Mouse (Mus musculus) 416B (cell line): ENCODE results near the gene Hsd17b13.
"Not testable (repeated sequence)": the region's sequence is repeated elsewhere in the genome, so short reads cannot be mapped to it uniquely, and the experiment has no call there.

ENCODE experiments used
- DNase-seq: peaks from one replicate; pipeline ENCODE4 v3.0.0; 2011; ENCODE audit warnings: low read depth

The Hsd17b13 gene

DNA sequence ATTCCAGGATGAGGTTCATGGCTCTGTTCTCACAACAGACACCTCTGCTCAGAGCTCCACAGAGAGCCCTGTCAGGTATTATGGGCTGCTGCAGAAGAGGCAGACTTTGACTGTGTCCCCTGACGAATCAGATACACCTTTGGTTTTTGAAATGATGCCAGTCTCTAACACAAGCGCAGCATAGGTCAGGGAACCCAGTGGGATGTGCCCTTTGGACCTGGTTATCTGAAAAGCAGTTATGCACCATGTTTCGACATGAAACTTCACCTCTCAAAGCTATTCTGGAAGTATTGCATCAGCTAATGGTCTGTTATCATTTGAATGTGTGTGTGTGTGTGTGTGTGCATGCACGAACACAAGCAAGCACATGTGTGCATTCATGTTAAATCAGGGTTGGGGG, at the start of gene Hsd17b13:
Hsd17b13 (minus strand) TSS at position 114 of the 400 bp plus-strand sequence.
- DNase-seq, result peak; percentile 12

DNA sequence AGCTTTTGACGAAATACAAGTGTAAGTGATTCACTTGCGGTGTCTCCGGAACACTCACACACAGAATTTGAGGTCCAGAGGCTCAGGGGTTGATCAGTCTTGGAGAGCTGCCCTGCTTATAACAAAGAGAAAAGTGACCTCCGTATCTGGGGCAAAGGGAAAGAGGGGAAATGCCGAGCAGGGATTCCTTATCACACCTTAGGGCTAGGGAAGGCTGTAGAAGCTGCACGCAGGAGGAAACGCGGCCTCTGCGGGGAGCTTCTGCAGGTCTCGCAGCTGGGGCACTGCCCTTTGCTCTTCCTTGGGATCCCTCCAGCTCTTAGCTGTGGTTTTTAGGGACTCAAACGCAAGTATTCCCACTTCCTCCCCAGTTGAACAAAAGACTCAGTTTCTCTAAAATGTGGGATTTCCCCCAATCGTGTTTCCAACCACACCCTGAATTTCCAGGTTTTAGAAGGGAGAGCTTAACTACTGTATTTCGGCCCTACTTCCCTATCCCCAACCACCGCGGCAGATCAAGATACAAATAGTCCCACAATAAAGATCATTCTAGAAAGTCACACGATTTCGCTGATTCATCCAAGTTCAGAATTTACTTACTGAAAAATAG, 48.1 kb upstream of the Hsd17b13 start:
- no peak for DNase-seq

DNA sequence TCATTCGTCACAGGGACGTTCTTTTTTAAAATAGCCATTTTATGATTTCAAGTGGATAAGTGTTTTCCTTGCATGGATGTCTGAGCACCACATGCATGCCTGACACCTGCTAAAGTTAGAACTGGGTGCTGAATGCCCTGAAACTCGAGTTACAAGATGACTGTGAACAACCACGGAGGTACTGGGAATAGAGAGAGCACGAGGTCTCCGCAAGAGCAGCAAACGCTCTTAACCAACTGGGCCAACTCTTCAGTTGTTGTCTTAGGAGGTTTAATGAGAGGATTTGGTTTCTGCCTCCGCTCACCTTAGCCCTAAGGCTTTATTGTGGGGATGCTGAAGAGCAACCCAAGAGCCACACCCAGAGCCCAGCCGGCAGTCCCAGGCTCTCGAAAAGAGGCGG, 47.6 kb upstream of the Hsd17b13 start:
- no peak for DNase-seq

DNA sequence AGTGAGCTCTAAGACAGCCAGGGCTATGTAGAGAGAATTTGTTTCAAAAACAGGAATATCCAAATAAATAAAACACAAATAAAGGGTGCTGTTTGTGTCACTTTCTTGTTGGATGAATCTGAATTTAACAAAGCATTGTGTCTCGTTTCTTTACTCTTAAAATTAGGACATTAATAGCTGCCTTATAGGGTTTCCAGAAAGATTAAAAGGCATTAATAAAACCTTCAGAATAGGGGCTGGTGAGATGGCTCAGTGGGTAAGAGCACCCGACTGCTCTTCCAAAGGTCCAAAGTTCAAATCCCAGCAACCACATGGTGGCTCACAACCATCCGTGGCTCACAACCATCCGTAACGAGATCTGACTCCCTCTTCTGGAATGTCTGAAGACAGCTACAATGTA, 47.0 kb upstream of the Hsd17b13 start:
- not testable (repeated sequence) for DNase-seq

DNA sequence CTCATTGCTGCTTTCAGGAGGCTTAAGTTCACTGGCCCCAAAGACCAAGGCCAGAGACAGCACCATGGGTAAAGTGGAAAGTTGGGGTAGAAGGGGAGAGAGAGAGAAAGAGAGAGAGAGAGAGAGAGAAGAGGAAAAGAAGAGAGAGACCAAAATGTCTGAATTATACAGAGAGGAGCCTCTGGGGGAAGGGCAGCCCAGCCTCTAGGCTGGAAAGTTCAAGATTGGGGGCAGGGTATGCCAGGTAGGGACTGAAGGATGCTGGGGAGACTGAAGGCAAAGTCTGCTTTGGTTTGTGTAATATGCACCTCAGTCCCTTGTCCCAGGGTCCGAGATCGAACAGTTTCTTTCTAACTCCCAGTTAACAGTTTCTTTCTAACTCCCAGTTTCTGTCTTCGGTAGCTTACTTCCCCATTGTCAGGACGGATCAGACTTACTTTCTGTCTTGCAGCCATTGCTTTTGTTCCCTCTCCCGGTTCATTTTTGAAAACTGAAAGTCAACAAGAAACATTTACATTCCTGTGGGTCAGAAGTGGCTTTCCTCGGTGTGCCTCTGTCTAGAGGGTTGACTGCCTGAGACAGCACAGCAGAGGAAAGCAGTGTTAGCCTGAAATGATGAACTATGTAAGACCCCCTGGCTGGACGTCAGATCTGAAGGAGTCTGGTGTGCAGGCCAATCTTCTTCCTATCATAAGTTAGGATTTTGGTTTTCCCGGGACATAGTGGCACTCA, 46.2 kb upstream of the Hsd17b13 start:
- DNase-seq, result no peak

DNA sequence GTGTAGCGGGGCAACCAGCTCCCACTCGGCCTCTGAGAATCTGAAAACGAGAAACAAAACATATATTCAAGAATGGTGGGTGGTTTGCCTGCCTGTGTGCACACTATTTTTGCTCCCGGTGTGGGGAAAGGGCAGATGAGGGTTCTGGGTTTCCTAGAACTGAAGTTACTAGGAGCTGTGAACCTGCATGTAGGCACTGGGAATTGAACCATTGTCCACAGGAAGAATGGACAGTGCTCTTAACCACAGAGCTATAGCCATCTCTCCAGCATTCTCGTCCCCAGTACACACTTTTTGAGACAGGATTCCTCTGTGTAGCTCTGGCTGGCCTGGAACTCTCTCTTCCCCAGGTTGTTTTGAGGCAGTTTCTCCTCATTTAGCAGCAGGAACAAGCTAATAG, 45.3 kb upstream of the Hsd17b13 start:
- DNase-seq, result no peak

DNA sequence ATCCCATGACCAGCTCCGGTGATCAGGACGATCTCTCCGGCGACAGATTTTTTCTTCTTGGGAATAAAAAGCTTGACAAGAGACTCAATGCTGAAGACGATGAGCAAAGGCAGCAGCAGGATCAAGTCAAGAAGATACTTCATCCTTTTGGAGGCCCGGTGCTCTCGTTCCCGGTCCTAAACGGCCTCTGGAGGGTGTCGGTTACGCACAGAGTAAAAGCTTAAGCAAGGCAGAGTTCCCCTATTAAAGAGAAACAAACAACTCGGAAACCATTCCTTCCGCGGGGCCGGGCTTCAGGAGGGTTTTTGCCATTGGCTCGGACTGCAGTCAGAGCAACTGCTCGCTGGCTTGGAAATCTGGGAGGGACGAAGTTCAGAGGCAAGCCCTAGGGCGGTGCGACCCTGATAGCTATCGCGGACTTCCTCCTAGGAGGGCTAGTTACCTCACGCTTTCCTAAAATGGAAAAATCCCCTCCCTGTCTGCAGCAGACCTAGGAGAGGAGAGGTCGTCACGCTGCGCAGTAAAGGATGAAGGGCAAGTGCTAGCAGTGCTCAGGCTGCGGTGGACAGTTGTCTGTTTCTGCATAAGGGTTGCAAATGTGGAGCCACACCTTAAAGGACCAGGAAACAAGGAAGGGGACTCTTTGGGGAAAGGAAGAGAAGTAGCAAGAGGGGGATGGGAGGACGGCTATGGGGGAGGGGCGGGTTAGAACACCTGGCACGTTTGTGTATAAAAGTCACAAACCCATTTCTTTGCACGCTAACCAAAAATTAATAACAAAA, 44.6 kb upstream of the Hsd17b13 start, which contains the start of gene Hsd17b11:
Hsd17b11 (minus strand) TSS at position 323 of the 782 bp plus-strand sequence.
- peak; percentile 94 for DNase-seq

DNA sequence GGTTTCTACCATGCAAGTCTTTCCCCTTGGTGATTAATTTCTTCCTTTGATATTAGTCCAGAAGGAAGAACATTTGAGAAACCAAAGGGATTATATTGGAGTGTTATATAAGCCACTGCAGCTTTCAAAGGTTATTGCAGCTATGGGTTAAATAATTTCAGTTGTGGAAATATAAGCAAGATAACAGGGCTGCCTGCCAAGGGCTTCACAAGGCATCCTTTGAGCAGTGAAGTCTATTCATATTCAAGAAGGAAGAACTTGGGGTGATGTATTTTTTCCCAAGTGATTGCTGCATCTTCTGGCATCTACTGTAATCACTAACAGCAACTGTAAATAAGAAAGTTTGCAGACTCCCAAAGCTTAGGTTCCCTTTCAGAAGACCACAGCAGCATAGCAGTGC, 34.2 kb upstream of the Hsd17b13 start:
- no peak for DNase-seq

DNA sequence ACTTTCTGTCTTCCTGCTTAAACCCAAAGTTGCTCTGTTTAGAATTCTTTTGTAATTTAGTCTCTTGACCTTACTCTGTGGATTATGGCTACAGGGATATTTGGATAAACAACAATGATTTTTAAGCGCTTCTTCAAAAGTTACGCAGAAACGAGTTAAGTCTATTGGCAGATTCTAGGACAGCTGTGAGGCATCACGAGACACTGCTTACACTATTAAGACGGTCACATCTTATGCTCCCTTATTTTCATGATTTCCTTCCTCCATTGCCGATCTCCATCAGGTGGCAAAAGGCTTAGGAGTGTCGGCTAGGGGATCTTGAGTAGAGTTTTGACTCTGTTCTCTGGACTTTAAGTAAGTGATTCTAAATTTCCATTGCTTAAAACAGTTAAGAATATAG, 33.1 kb upstream of the Hsd17b13 start:
- DNase-seq, result no peak

DNA sequence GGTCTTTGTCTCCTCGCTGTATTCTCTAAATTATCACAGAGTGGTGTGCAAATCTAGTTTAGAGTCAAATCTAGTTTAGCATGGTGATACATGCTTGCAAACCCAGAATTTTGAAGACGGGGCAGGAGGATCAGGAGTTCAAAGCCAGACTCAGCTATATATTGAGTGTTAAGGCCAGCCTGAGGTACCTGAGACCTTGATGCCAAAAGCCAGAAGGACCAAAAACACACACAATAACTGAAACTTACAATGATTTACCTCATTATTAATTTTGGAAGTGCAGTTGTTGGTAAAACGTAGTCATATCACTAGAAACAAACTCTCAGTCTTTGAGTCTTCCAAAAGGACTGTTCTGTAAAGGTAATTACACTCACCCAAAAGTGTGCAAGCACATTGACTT, 32.2 kb upstream of the Hsd17b13 start:
- DNase-seq, result no peak

DNA sequence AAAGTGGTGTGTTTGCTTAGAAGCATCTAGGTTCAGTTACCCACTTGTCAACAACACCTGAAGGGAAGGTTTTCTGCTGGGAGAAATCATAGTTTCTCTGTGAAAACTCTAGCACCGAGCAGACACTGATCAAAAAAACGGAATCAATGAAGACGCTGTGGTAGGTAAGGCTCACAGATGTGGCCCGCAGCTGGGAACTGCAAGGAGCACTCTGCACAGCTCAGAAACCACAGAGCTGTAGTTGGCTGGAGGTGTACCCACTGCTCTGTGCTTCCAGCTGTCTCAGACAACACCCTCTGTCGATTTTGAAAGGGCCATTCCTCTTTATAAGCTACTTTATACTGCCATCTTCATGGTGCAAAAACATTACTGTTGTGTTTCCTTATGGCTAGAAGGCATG, 30.6 kb upstream of the Hsd17b13 start:
- no peak for DNase-seq

DNA sequence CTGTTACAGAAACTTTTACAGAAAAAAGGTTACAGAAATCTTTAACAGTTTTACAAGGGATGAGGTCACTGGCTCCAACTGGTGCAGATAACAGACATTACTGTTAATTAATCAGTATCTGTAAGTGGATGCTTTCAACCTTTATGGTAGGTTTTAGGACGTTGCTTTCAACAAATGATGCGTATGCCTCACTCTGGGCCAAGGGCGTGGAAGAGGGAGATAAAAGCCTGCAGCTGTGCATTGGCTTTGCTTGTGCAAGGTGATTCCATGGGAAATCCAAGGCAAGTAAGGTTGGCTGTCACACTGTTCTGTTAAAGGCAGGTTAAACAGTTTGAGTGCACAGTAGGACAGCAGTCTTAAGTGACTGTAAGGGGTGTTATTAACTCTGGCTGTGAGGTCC, 29.6 kb upstream of the Hsd17b13 start:
- DNase-seq, result no peak

DNA sequence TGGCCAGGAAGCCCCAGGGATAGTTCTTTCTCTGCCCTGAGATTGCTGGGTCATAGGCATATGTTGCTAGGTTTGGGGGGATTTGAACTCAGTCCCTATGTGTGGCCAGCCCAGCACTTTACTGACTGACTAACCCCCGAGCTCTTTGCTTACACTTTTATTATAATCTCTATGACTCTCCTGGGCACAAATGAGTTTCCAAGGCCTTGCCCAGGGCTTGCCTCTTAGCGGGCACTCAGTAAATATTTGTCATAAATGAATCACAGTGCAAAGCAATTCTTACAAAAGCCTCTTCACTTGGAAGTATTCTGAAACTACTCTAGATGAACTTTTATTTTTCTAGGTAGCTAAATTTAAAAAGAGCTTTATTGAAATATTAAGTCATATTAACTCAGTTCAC, 26.7 kb upstream of the Hsd17b13 start:
- DNase-seq, result no peak

DNA sequence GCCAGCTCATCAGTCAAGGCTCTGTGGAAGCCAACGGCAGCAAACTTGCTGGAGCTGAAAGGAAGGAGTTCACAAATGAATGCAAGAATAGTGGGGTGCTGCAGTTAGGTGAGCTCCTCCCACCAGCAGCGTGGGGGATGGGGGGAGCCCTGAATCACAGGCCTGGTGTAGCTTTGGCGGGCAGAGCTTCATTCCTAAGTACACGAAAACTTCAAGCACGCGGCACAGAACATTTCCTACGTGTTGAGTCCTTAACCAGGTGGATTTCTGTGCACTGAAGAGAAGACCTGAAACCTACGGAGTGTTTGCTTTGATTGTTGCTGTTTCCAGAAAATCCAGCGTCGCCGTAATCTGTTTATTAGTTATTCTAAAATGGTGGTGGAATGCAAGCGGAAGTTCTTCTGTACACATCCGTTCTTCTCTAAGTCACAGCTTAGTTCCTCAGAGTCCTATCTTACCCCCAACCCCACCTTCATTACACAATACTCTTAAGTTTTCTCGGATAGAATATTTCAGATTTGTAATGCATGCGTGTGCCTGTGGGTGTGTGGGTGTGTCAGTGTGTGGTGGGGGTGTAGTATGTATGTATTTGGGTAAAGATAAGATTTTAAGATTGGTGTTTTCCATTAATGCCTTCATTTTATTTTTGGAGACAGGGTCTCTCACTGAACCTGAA, 26.2 kb upstream of the Hsd17b13 start:
- no peak for DNase-seq

DNA sequence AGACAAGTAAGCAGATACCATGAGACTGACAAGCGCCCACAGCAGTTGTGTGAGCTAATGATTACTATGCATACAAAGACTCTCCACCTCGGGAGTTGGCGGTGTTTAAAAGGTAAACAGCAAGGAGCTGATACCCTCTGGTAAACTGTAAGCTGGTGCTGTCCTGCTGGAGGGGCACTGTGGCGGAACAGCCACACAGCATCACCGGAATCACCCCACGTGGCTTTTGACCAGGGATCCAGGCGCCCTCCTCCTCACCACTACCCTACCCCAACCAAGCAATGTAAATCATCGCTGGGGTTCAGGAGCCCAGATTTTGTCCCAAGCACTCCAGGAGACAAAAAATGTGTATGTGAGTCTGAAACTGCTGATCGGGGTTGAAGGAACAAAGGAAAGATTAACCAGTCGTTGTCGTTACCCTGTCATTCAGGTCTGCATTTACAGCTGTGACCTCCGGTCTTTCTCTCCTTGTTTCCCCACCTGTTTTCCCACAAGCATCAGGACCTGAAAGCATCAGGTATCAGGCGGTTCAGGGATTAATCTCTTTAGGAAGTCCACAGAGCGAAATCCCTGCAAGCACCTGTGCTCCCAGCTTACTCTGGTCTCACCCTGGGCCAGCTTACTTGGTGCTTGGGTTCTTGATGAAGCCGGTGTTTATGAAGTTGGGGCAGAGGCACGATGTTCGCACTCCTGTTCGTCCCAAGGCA, 25.5 kb upstream of the Hsd17b13 start:
- no peak for DNase-seq

DNA sequence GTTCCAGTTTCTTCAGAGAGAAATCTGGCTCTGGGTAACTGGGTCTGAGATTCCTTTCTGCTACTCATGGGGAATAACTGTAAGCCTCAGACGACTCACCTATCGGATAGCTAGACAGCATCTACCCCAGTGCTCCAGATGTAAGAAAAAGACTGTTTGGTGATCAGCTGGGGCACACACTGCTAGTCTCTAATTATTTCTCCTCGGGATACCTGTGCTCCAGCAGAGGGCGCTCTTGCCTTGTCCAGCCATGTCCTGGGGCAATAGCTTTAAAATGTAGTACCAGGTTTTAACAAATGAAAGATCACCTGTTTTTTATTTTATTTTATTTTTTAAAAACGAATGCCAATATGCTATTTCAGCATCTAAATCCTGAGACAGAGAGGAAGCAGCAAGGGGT, 22.5 kb upstream of the Hsd17b13 start:
- peak; percentile 81 for DNase-seq

DNA sequence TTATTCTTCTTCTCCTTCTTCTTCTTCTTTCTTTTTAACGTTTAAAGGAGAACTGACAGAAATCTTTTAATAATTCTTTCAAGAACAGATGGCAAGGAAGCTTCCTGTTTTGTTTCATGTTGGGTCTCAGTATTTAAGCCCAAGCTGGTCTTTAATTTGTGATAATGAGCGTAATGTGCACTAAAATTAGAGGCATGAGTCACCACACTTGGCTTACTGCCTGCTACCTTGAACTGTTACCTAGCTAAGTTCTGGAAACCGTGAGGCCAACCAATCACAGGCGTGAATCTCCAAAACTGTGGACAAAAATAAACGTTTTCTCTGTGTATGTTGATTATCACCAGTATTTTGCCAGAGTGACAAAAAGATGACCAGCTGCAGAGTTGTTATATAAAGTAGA, 21.5 kb upstream of the Hsd17b13 start:
- peak; percentile 41 for DNase-seq

DNA sequence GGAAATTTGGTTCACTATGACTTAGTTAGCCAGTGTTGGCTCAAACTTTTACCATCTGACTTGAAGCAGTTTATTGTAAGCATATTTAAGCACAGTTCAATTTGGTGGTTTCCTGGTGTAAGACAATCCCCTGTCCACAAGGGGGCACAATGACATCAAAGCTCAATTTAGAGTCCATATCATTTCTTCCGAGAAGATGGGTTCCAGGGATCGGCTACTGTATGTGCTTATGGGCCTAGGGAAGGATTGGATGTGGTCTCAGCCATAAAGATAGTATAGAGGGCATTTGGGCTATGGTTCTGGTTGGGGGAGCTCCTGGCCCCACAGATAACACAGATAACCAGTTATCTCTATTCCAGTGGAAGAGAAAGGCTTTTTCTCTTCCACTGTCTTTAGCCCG, 18.0 kb upstream of the Hsd17b13 start:
- peak; percentile 62 for DNase-seq

DNA sequence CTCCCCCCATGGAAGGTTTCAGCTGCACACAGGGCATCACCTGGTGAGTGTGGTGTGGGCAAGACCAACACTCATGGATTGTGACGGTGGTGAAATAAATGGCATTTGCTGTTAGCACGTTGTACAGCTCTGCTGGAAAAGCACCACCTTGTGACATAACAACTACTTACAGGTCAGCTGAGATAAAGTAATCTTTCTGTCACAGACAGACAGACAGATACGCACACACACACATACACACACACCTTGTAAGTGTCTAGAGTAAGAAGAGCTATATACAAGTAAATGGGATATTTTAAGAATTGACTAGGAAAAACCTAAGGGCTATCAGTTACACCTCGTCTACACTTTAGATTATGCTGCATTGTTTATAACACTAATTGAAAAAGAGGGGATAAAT, 17.5 kb upstream of the Hsd17b13 start:
- no peak for DNase-seq

DNA sequence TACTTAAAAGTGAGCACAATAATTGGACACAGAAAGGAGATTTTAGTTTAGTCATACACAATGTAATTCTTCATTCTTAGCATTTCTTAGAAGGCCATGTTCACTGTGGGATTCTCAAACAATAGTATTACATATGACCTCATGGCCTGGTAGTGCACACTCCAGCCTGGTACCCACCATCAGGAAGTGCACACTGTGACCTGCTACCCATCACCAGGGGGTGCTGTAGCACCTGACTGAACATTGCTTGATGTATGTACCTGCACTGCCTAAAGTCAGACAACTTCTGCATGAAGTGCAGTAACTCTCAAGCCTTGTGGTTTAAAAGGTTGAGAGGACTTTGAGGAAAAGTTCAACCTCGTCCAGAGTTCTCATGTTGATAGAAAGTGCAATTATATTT, 16.4 kb upstream of the Hsd17b13 start:
- DNase-seq, result peak; percentile 42

DNA sequence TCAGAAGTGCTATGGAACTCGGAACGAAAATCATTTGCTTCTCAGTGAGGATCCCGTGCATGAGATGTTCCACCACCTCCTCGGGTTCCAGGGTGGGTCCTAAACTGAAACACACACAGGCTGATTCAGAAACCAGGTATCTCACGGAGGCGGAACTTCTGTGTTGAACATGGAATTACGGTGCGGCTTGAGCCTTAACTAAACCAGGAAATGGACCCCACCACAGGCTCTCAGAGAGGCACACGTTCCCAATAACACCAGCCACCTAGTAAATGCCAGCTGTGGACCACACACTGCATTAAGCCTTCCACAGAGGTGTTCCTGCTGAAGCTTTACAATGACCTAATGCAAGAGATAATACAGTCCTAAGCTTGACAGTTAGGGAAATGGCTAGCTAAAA, 15.6 kb upstream of the Hsd17b13 start:
- DNase-seq, result no peak
